Mouse (Mus musculus): ENCODE data around the gene Tcte1. TPM values are rescaled to one million over a fixed set of nuclear protein-coding genes. Genes with fewer than 3 reads are reported as not detected.

The Tcte1 gene
- polyA plus RNA-seq, 1 experiment, result not detected

GRCm38 (mm10) chr17:45544873-45545277 is 21.6 kb downstream of the Tcte1 start:
- H3K27ac ChIP-seq (ENCODE audit: insufficient read depth, low read depth, low read length), result no peak overlapping the region
- no peak for TF ChIP-seq POLR2A (IDR thresholded peaks at IDR 0.05; ENCODE audit: borderline replicate concordance, low read depth, low read length)
- no peak for TF ChIP-seq CTCF (IDR thresholded peaks at IDR 0.05; ENCODE audit: low read depth, low read length)
- H3K4me1 ChIP-seq (ENCODE audit: control insufficient read depth, insufficient read depth, low read length), result 0 out of 2 replicates have a peak, but pooled peaks cover 2% of the 10 kb centered on the region
- H3K4me3 ChIP-seq (ENCODE audit: insufficient read depth, low read length), result peak overlapping the region; percentile 21

- H3K4me3 ChIP-seq (ENCODE audit: insufficient read depth, low read length), result peak overlapping the region; percentile 21
These were observed 22.2 kb downstream of the Tcte1 start for GRCm38 (mm10) chr17:45545278-45545961.

GRCm38 (mm10) chr17:45546941-45547340 is 23.7 kb downstream of the Tcte1 start:
- TF ChIP-seq POLR2A (IDR thresholded peaks at IDR 0.05; ENCODE audit: borderline replicate concordance, low read depth, low read length), result no peak
- TF ChIP-seq CTCF (IDR thresholded peaks at IDR 0.05; ENCODE audit: low read depth, low read length), result no peak
- Histone ChIP-seq H3K4me3 (ENCODE audit: insufficient read depth, low read length) (no peak overlapping the region), H3K27ac (ENCODE audit: insufficient read depth, low read depth, low read length) (no peak overlapping the region), H3K4me1 (ENCODE audit: control insufficient read depth, insufficient read depth, low read length) (0 out of 2 replicates have a peak, but pooled peaks cover 2% of the 10 kb centered on the region)

More at GRCm38 (mm10) chr17:45545278-45545961, 22.2 kb downstream of the Tcte1 start:
- TF ChIP-seq POLR2A (IDR thresholded peaks at IDR 0.05; ENCODE audit: borderline replicate concordance, low read depth, low read length) (no peak), CTCF (IDR thresholded peaks at IDR 0.05; ENCODE audit: low read depth, low read length) (no peak)
- H3K27ac ChIP-seq (ENCODE audit: insufficient read depth, low read depth, low read length), result no peak overlapping the region
- 0 out of 2 replicates have a peak, but pooled peaks cover 2% of the 10 kb centered on the region for H3K4me1 ChIP-seq (ENCODE audit: control insufficient read depth, insufficient read depth, low read length)

GRCm38 (mm10) chr17:45547461-45548190 is 24.4 kb downstream of the Tcte1 start:
- Histone ChIP-seq H3K27ac (ENCODE audit: insufficient read depth, low read depth, low read length) (no peak overlapping the region), H3K4me1 (ENCODE audit: control insufficient read depth, insufficient read depth, low read length) (0 out of 2 replicates have a peak, but pooled peaks cover 2% of the 10 kb centered on the region), H3K4me3 (ENCODE audit: insufficient read depth, low read length) (no peak overlapping the region)
- no peak for TF ChIP-seq CTCF (IDR thresholded peaks at IDR 0.05; ENCODE audit: low read depth, low read length)
- TF ChIP-seq POLR2A (IDR thresholded peaks at IDR 0.05; ENCODE audit: borderline replicate concordance, low read depth, low read length), result no peak

- H3K4me1 ChIP-seq (ENCODE audit: control insufficient read depth, insufficient read depth, low read length), result 0 out of 2 replicates have a peak, but pooled peaks cover 2% of the 10 kb centered on the region
- no peak overlapping the region for H3K27ac ChIP-seq (ENCODE audit: insufficient read depth, low read depth, low read length)
- 0 out of 2 replicates have a peak overlapping the region, but pooled peaks have one; percentile 4 for H3K4me3 ChIP-seq (ENCODE audit: insufficient read depth, low read length)
- TF ChIP-seq POLR2A (IDR thresholded peaks at IDR 0.05; ENCODE audit: borderline replicate concordance, low read depth, low read length) (no peak), CTCF (IDR thresholded peaks at IDR 0.05; ENCODE audit: low read depth, low read length) (no peak)
These were observed 25.6 kb downstream of the Tcte1 start for GRCm38 (mm10) chr17:45548541-45549512.

- no peak within 1 kb of the TSS for H3K27ac ChIP-seq (ENCODE audit: insufficient read depth, low read depth, low read length)
- H3K4me3 ChIP-seq (ENCODE audit: insufficient read depth, low read length), result 0 out of 2 replicates have a peak within 1 kb of the TSS, but pooled peaks have one; percentile 4
- H3K4me1 ChIP-seq (ENCODE audit: control insufficient read depth, insufficient read depth, low read length), result peaks cover 9% of the 10 kb centered on the region
- no peak for TF ChIP-seq CTCF (IDR thresholded peaks at IDR 0.05; ENCODE audit: low read depth, low read length)
- TF ChIP-seq POLR2A (IDR thresholded peaks at IDR 0.05; ENCODE audit: borderline replicate concordance, low read depth, low read length), result no peak
These were observed 26.5 kb downstream of the Tcte1 start, which contains the start of gene Tmem151b for GRCm38 (mm10) chr17:45549617-45550181. Tmem151b (minus strand) TSS chr17:45549677.

- Histone ChIP-seq H3K27ac (ENCODE audit: insufficient read depth, low read depth, low read length) (no peak overlapping the region), H3K4me1 (ENCODE audit: control insufficient read depth, insufficient read depth, low read length) (peaks cover 14% of the 10 kb centered on the region), H3K4me3 (ENCODE audit: insufficient read depth, low read length) (no peak overlapping the region)
These were observed 27.0 kb downstream of the Tcte1 start for GRCm38 (mm10) chr17:45550253-45550652.

GRCm38 (mm10) chr17:45551249-45551796 is 28.1 kb downstream of the Tcte1 start:
- H3K4me1 ChIP-seq (ENCODE audit: control insufficient read depth, insufficient read depth, low read length), result peaks cover 14% of the 10 kb centered on the region
- TF ChIP-seq POLR2A (IDR thresholded peaks at IDR 0.05; ENCODE audit: borderline replicate concordance, low read depth, low read length), result no peak
- TF ChIP-seq CTCF (IDR thresholded peaks at IDR 0.05; ENCODE audit: low read depth, low read length), result no peak
- no peak overlapping the region for H3K4me3 ChIP-seq (ENCODE audit: insufficient read depth, low read length)
- H3K27ac ChIP-seq (ENCODE audit: insufficient read depth, low read depth, low read length), result no peak overlapping the region

More at GRCm38 (mm10) chr17:45550253-45550652, 27.0 kb downstream of the Tcte1 start:
- TF ChIP-seq CTCF (IDR thresholded peaks at IDR 0.05; ENCODE audit: low read depth, low read length), result no peak
- no peak for TF ChIP-seq POLR2A (IDR thresholded peaks at IDR 0.05; ENCODE audit: borderline replicate concordance, low read depth, low read length)

Measured in bone marrow macrophage, adult 2 months (primary cell).